Mouse (Mus musculus): ENCODE measurements around the gene Afmid.

DNA sequence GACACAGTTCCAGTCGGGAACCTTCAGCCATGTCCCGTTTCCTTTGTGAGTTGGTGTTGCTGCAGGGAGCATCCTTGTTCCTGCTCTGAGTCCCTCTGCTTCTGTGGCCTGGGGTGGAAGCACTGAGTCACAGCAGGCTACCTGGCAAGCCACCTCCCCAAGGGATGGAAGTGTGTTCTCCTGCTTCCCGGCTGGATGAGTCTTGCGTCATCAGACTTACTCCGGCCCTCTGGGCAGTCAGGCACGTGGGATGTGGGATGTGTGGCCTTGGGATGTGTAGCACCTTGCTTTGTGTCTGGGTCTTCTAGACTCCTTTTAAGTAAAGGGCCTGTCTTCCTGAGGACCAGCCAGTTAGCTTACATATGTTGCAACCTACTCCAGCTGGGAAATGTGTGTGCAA is 54.0 kb downstream of the Afmid start:
- TF ChIP-seq CTCF (IDR thresholded peaks at IDR 0.05) (no peak), EP300 (IDR thresholded peaks at IDR 0.05) (no peak)

All from lung, postnatal 0 days (tissue).